Mouse (Mus musculus): ENCODE data around the gene 2300003K06Rik. TPM values are rescaled to one million over a fixed set of nuclear protein-coding genes. Genes with fewer than 3 reads are reported as not detected.
"Not testable (repeated sequence)": the region's sequence is repeated elsewhere in the genome, so short reads cannot be mapped to it uniquely, and the experiment has no call there.

2300003K06Rik gene
- not detected for total RNA-seq (2021)
- long read RNA-seq = 0 reads

- no peak for DNase-seq (ENCODE audit: low spot score in 2 of 2)
Measured at GRCm38 (mm10) chr11:99837966-99838365, at the start of gene 2300003K06Rik. 2300003K06Rik (minus strand) TSS chr11:99838066.

- DNase-seq (ENCODE audit: low spot score in 2 of 2) = not testable (repeated sequence)
Measured at GRCm38 (mm10) chr11:99878887-99879286, 41.0 kb upstream of the 2300003K06Rik start, which contains the start of gene Gm11567. Gm11567 (plus strand) TSS chr11:99879187.

GRCm38 (mm10) chr11:99873089-99873488 lies 35.2 kb upstream of the 2300003K06Rik start, which contains the start of gene Krtap9-1:
Krtap9-1 (plus strand) TSS chr11:99873389.
- DNase-seq (ENCODE audit: low spot score in 2 of 2) = not testable (repeated sequence)

GRCm38 (mm10) chr11:99864176-99864575 lies 26.3 kb upstream of the 2300003K06Rik start, which contains the start of gene Gm11559:
Gm11559 (plus strand) TSS chr11:99864476.
- DNase-seq (ENCODE audit: low spot score in 2 of 2) = not testable (repeated sequence)

- no peak for DNase-seq (ENCODE audit: low spot score in 2 of 2)
Measured at GRCm38 (mm10) chr11:99858761-99859160, 20.9 kb upstream of the 2300003K06Rik start.

- DNase-seq (ENCODE audit: low spot score in 2 of 2) = no peak
Measured at GRCm38 (mm10) chr11:99857617-99858016, 19.8 kb upstream of the 2300003K06Rik start, which contains the start of gene Gm11568. Gm11568 (plus strand) TSS chr11:99857917.

- peak; percentile 5 to 18 for DNase-seq (ENCODE audit: low spot score in 2 of 2)
Measured at GRCm38 (mm10) chr11:99854121-99854520, 16.3 kb upstream of the 2300003K06Rik start.

- no peak for DNase-seq (ENCODE audit: low spot score in 2 of 2)
Measured at GRCm38 (mm10) chr11:99851508-99851907, 13.6 kb upstream of the 2300003K06Rik start, which contains the start of gene Krtap4-16. Krtap4-16 (minus strand) TSS chr11:99851608.

GRCm38 (mm10) chr11:99846746-99847145 lies 8.9 kb upstream of the 2300003K06Rik start:
- DNase-seq (ENCODE audit: low spot score in 2 of 2) = no peak

- DNase-seq (ENCODE audit: low spot score in 2 of 2) = no peak
Measured at GRCm38 (mm10) chr11:99842185-99842584, 4.3 kb upstream of the 2300003K06Rik start.

- not testable (repeated sequence) for DNase-seq (ENCODE audit: low spot score in 2 of 2)
Measured at GRCm38 (mm10) chr11:99815566-99815965, 22.3 kb downstream of the 2300003K06Rik start, which contains the start of gene Gm11564. Gm11564 (minus strand) TSS chr11:99815666.

- DNase-seq (ENCODE audit: low spot score in 2 of 2) = not testable (repeated sequence)
Measured at GRCm38 (mm10) chr11:99809792-99810191, 28.1 kb downstream of the 2300003K06Rik start, which contains the start of gene Krtap4-13. Krtap4-13 (minus strand) TSS chr11:99809892.

- DNase-seq (ENCODE audit: low spot score in 2 of 2) = not testable (repeated sequence)
Measured at GRCm38 (mm10) chr11:99804346-99804745, 33.5 kb downstream of the 2300003K06Rik start, which contains the start of gene Gm11554. Gm11554 (minus strand) TSS chr11:99804446.

- DNase-seq (ENCODE audit: low spot score in 2 of 2) = not testable (repeated sequence)
Measured at GRCm38 (mm10) chr11:99798832-99799231, 39.0 kb downstream of the 2300003K06Rik start, which contains the start of gene Gm11569. Gm11569 (minus strand) TSS chr11:99798932.

GRCm38 (mm10) chr11:99793367-99793766 lies 44.5 kb downstream of the 2300003K06Rik start, which contains the start of gene Gm11596:
Gm11596 (minus strand) TSS chr11:99793467.
- no peak for DNase-seq (ENCODE audit: low spot score in 2 of 2)

Other genes with a start within 250 kb of the 2300003K06Rik start
- not detected for gene Krtap1-3, start 246.7 kb downstream of the 2300003K06Rik start, total RNA-seq (2021)
- gene Krtap9-3, start 240.0 kb downstream of the 2300003K06Rik start, total RNA-seq (2021) = not detected
- gene Gm11938, start 234.8 kb downstream of the 2300003K06Rik start, total RNA-seq (2021) = not detected
- gene Gm11937, start 227.9 kb downstream of the 2300003K06Rik start, total RNA-seq (2021) = not detected
- not detected for gene Krtap2-4, start 223.2 kb downstream of the 2300003K06Rik start, total RNA-seq (2021)
- not detected for gene Gm11562, start 217.6 kb downstream of the 2300003K06Rik start, total RNA-seq (2021)
- not detected for gene Krtap4-1, start 209.8 kb downstream of the 2300003K06Rik start, total RNA-seq (2021)
- not detected for gene Krtap4-2, start 203.0 kb downstream of the 2300003K06Rik start, total RNA-seq (2021)
- not detected for gene Krtap4-7, start 194.0 kb downstream of the 2300003K06Rik start, total RNA-seq (2021)
- gene Gm11555, start 187.8 kb downstream of the 2300003K06Rik start, total RNA-seq (2021) = not detected
- gene Gm11563, start 179.1 kb downstream of the 2300003K06Rik start, total RNA-seq (2021) = not detected
- not detected for gene Krtap4-6, start 172.1 kb downstream of the 2300003K06Rik start, total RNA-seq (2021)
- gene Gm14190, start 147.3 kb downstream of the 2300003K06Rik start, total RNA-seq (2021) = not detected
- not detected for gene Gm14180, start 103.8 kb downstream of the 2300003K06Rik start, total RNA-seq (2021)
- not detected for gene Gm11595, start 65.2 kb downstream of the 2300003K06Rik start, total RNA-seq (2021)
- not detected for gene Krtap4-8, start 57.4 kb downstream of the 2300003K06Rik start, total RNA-seq (2021)
- gene Krtap4-9, start 52.9 kb downstream of the 2300003K06Rik start, total RNA-seq (2021) = not detected
- gene Gm11596, start 44.6 kb downstream of the 2300003K06Rik start, total RNA-seq (2021) = not detected
- gene Gm11569, start 39.1 kb downstream of the 2300003K06Rik start, total RNA-seq (2021) = not detected
- not detected for gene Gm11554, start 33.6 kb downstream of the 2300003K06Rik start, total RNA-seq (2021)
- gene Krtap4-13, start 28.2 kb downstream of the 2300003K06Rik start, total RNA-seq (2021) = not detected
- gene Gm11564, start 22.4 kb downstream of the 2300003K06Rik start, total RNA-seq (2021) = not detected
- not detected for gene Krtap4-16, start 13.5 kb upstream of the 2300003K06Rik start, total RNA-seq (2021)
- not detected for gene Gm11568, start 19.9 kb upstream of the 2300003K06Rik start, total RNA-seq (2021)
- not detected for gene Gm11559, start 26.4 kb upstream of the 2300003K06Rik start, total RNA-seq (2021)
- gene Krtap9-1, start 35.3 kb upstream of the 2300003K06Rik start, total RNA-seq (2021) = not detected
- gene Gm11567, start 41.1 kb upstream of the 2300003K06Rik start, total RNA-seq (2021) = not detected
- gene Krtap31-1, start 69.9 kb upstream of the 2300003K06Rik start, total RNA-seq (2021) = not detected
- not detected for gene Gm11565, start 76.7 kb upstream of the 2300003K06Rik start, total RNA-seq (2021)
- gene Krtap31-2, start 98.2 kb upstream of the 2300003K06Rik start, total RNA-seq (2021) = not detected
- gene Krtap9-5, start 110.4 kb upstream of the 2300003K06Rik start, total RNA-seq (2021) = not detected
- gene Krtap29-1, start 141.0 kb upstream of the 2300003K06Rik start, total RNA-seq (2021) = not detected
- gene Krtap16-1, start 148.5 kb upstream of the 2300003K06Rik start, total RNA-seq (2021) = not detected
- not detected for gene Krtap17-1, start 155.9 kb upstream of the 2300003K06Rik start, total RNA-seq (2021)
- gene Krt33a, start 178.1 kb upstream of the 2300003K06Rik start, total RNA-seq (2021) = not detected
- not detected for gene Krt33b, start 191.8 kb upstream of the 2300003K06Rik start, total RNA-seq (2021)
- not detected for gene Krt34, start 203.5 kb upstream of the 2300003K06Rik start, total RNA-seq (2021)
- not detected for gene Krt31, start 212.5 kb upstream of the 2300003K06Rik start, total RNA-seq (2021)

All from layer of hippocampus, postnatal 10 days (tissue).